Mouse (Mus musculus) liver (tissue): ENCODE data around the gene Ror2.

Experiments
- DNase-seq: peaks from one replicate; pipeline ENCODE4 v3.0.0-alpha.2; 2020; ENCODE audit warnings: mixed read lengths

Gene Ror2

GRCm38 (mm10) chr13:53271595-53271994, 14.3 kb downstream of the Ror2 start:
- no peak for DNase-seq

- no peak for DNase-seq
Measured at GRCm38 (mm10) chr13:53270549-53270948, 15.4 kb downstream of the Ror2 start.

DNA sequence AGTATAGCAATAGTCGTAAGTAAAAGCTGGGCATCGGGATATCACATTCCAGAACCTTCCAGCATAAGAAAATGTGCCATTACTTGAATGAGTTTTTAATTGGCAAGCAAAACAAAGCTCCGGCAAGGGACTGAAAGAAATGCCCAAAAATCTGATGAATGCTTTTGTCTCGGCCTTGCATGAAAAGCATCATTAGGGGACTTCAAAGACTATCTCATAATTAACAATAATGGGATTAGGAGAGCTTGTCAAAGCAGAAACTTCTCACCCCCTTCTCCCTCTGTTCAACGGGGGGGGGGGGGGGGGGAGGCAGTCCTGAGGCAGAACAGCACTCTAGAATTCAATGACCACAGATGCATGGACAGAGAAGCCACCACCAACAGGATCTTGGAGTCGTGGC, 17.4 kb downstream of the Ror2 start:
- DNase-seq: no peak

DNA sequence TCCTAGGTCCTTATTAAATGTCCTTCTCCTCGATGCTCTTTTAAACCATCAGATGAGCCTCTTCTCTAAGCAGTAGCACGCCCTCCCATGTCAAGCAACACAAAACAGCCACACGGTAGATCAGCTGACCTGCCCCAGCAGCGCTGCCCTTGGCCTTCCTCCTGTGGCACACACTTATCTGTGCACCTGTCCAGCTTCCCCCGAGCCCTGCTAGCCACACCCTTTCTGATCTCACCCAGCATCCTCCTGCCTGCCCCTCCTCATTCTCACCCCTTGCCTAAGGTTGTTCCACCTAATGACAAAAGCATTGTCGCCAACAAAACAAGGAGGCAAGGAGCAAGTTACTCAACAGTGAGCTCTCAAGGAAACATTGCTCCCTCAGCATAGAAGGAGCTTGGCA, 18.1 kb downstream of the Ror2 start:
- no peak for DNase-seq

DNA sequence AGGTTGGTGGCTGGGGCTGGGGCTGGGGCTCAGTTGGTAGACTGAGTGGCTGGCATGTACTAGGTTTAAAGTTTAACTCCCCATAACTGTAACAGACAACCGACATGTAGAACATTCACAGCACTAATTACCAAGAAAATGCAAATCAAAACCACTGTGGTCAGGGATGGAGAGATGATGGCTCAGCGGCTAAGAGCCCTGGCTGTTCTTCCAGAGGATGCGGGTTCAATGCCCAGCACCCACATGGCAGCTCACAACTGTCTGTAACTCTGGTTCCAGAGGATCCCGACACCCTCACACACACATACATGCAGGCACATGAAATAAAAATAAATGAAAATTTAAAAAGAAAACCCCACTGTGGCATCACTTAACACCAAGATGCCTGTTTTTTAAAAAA, 18.8 kb downstream of the Ror2 start:
- no peak for DNase-seq

GRCm38 (mm10) chr13:53266543-53266951, 19.4 kb downstream of the Ror2 start:
- DNase-seq: no peak

- no peak for DNase-seq
Measured at GRCm38 (mm10) chr13:53264896-53265295, 21.0 kb downstream of the Ror2 start.

- no peak for DNase-seq
Measured at GRCm38 (mm10) chr13:53262509-53263250, 23.2 kb downstream of the Ror2 start.

DNA sequence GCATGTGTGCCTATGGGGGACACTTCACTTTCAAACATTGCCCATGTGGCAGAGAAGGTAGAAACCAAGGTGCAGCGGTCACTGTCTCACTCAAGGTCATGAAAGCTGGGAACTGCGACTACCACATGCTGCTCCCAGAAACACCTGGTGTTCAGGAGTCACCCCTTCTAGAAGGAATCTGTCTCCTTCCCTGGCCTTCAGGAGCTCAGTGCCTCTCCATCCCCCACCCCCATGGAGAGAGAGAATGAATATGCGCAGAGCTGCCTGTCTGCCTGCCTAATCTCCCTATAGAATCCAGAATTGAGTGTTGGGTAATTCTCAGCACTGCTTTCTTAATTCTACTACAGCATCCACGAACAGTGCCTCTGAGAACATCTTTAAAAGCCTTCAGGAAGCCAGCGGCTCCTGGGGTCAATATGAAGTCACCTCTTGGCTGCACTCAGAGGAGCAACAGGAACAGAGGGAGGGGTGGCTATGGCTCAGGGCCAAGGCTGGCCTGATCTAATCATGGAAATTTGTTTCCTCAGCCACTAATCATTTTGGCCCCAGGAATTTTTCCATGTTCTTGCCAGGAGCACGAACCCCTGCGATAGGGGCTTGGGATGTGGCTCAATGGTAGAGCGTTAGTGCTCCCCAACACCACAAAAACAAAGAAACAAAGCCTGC, 24.7 kb downstream of the Ror2 start:
- DNase-seq: no peak

DNA sequence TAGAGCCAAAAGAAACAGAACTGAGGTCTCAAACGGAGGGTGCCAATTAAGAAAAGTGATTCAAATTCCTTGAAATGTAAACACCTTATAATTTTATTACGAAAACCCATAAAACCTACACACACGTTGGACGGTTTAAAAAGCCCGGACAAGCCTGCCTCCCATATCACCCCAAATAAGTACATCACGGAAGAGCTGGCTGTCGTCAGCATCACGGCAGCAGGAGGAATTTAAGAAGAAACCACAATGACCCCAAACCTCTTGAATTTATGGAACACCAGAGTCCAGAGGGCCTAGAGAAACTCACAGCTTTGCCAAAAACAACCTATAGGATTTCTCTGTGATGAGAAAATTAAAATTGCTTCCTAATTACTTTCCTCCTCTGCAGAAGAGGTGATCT, 27.0 kb downstream of the Ror2 start:
- DNase-seq: no peak

DNA sequence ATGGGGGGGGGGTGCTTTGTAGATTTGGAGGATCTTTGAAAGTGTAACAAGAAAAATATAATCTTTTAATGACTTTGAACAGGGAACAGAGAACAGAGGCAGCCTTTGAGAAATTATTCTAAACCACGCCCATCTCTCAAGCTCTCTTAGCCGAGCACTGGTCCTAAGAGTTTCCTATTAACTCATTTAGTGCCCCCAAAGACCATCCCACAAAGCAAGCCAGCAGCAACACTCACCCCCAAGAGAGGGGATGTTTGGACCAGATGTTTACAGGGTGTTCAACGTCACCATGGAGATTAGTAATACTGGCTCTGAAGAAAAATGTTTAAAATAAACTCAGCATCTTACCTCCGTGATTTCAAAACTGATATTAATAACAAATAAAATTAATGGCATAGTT, 27.4 kb downstream of the Ror2 start:
- no peak for DNase-seq

GRCm38 (mm10) chr13:53253255-53253654, 32.7 kb downstream of the Ror2 start:
- no peak for DNase-seq

GRCm38 (mm10) chr13:53248586-53249401, 37.1 kb downstream of the Ror2 start:
- no peak for DNase-seq

- DNase-seq: no peak
Measured at GRCm38 (mm10) chr13:53248080-53248479, 37.8 kb downstream of the Ror2 start.

- no peak for DNase-seq
Measured at GRCm38 (mm10) chr13:53247175-53247574, 38.7 kb downstream of the Ror2 start.

DNA sequence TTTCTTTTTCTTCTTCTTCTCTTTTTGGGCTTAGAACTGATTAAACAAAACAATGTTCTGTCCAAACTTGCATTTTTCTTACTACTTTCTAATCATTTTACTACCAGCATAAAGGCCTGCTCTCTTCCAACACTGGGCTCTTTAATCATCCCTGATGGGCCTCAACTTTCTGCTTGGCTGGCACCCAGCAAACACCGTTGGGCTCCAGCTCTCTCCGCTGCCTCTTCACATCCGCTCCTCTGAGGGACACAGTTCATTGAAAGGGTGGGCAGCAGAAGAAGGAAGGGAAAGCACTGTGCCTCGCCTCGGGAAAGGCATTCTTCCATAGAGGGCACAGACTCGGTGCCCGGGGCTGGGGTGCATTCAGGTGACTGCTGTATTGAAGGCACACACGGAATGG, 41.8 kb downstream of the Ror2 start:
- no peak for DNase-seq

DNA sequence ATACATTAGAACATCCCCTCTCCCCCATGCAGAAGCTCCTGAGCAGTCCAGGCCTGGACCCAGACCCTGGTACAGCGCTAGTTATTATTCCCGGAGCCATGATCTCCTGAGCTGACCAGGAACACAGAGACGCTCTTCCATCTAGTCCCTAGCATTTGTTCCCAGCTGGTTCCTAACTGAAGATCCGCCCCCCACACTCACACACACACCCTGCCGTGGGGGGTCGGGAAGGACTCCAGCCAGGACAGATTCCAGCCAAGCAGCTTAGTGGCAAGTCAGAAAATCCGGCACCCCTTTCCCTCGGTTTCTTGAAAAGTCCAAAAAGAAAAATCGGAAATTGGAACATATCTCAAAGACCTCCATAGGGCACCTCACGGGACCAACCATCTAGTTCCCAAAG, 48.5 kb downstream of the Ror2 start:
- no peak for DNase-seq

DNA sequence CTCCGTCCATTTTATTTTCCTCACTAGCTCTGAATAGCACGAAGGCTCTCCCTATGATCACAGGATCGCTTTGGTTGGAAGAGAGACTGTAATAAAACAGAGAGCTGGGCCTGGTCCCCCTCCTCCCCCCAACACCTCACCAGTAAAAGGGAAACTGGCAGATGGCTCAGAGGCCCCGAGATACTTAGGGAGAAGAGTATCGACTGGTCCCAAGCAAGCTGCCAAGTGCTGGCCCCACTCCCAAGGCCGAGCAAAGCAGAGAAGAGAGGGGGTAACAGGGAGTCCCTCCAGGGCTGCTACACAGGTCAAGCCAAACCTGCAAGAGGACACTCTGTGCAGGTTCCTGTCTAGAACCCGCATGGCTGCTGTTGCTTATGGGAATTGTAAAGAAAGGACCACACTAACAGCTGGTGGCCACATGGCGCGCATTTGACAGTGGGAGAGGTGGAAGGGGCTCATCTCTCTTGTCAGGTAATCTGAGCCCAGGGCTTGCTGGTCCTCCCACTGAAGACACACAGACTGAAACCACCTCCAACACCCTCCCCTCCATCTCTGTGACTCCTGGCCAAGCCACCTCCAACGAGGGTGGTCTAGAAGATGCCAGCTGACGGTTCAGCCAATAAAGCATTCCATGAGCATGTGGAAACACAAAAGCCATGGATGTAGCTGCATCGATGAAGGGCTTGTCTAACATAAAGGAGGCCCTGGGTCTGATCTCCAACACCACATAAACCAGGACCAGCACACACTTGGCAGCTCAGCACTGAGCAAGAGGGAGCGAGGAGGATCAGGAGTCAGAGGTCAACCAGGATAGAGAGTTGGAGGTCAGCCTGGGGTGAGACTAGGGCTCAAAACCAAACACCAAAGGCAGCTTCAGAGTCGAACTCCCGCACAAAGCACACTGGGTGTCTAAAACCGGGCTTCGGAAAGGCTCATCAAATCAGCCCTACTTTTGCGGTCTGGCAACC, 49.2 kb downstream of the Ror2 start:
- no peak for DNase-seq

DNA sequence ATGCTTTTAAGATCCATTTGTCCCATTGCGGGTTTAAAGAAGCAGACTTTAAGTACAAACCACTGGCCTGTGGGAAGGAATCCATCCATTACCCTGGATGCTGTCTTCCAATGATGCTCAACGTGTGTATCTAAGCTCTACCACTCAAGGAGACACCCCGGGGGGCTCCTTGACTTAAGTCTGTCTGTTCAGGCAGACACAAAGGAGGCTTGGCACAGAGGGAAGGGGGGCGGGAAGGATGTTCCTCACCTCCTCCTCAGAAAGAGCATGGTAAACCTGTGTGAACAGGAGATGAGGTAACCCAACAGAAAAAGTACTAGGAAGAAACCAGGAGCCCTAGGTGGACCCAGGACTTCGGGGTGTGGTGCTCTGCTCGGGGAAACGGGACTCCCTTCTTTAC, 50.0 kb downstream of the Ror2 start:
- DNase-seq: no peak

DNA sequence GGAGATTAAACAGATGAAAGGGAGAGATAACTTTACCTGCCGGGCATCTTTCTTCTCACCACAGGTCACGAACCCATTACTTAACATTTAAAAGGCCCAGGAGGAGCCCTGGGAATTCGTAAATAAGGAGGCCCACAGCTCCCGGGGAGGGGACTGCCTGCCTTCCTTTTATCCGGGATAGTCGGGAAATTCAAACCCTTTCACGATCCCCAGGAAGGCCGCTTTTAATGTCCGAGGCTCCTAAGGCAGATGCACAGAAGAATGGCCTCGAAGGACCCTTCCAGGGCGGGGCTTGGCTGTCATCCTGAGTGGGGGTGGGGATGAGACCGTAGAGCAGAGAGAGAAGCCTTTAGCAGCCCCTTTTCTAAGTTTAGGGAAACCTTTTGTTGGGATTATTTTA, 51.1 kb downstream of the Ror2 start:
- no peak for DNase-seq

DNA sequence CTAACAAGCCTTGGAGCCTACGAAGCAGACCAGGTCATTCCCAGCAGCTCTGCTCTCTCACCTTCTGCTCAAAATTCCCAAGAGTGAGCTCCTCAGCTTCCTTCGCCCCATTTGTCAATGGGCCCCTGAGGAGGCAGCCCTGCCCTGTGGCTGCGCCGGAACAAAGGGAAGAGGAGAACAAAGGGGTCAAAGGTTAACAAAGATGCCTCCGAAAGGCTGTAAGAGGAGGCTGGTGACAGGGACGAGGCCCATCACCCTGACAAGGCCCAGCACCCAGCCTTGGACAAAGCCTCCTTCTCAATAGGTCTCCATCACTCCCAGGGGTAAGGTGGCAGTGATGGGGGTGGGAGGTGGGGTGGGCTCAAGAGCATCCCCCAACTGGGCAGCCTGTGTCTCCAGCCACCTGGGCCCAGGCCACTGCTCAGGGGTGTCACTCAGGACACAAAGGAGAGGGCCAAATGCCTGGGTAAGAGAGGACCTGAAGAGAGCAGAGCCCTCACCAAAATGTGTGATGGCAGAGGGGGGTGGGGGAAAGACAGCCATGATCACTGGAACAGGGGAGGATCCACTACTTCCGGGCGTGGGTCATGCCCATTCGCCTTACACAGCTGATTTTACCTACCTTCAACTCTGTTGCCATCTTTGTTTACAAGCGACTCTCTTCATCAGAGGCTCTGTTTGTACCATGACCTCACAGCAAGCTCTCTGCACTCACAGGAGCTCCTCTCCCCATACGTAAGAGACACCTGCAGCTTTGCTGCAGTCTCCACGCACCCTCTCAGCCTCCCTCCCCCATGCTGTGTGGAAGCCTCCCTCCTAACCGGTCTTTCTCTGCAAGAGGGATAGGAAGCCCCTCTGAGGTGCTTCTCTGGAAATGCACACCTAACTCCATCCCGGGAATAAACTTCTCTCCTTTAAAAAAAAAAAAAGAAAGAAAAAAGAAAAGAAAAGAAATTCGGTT, 51.8 kb downstream of the Ror2 start:
- DNase-seq: no peak
